Mouse (Mus musculus): ENCODE measurements around the gene Prph2.

DNA sequence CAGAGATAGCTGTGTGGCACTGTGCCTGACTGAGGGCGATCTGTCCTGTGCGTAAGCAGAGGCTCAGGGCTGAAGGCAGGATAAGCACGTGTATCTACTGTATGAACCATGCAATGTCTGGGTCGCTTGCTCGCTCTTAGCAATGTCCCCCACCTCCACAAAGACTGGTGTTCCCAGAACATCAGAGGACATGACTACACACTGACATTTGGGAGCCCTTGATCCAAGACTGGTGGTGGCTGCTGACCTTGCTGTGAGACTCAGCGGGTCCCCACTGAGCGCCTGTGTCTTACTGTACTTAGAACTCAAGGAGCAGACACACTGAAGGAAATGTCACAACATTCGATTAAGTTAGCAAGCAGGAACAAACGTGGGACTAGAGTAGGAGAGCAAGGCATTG lies 36.0 kb downstream of the Prph2 start:
- TF ChIP-seq CTCF (IDR thresholded peaks at IDR 0.05; ENCODE audit: borderline replicate concordance, insufficient read depth, low read length) (no peak), POLR2A (IDR thresholded peaks at IDR 0.05; ENCODE audit: low read depth, low read length) (no peak)

Measured in embryonic fibroblast, embryonic 13.5 days (primary cell).